Mouse (Mus musculus): ENCODE measurements around the gene Cep131.

Gene Cep131

GRCm38 (mm10) chr11:120052274-120052673, 34.4 kb downstream of the Cep131 start:
- no peak for DNase-seq (ENCODE audit: low read depth, low spot score)

DNA sequence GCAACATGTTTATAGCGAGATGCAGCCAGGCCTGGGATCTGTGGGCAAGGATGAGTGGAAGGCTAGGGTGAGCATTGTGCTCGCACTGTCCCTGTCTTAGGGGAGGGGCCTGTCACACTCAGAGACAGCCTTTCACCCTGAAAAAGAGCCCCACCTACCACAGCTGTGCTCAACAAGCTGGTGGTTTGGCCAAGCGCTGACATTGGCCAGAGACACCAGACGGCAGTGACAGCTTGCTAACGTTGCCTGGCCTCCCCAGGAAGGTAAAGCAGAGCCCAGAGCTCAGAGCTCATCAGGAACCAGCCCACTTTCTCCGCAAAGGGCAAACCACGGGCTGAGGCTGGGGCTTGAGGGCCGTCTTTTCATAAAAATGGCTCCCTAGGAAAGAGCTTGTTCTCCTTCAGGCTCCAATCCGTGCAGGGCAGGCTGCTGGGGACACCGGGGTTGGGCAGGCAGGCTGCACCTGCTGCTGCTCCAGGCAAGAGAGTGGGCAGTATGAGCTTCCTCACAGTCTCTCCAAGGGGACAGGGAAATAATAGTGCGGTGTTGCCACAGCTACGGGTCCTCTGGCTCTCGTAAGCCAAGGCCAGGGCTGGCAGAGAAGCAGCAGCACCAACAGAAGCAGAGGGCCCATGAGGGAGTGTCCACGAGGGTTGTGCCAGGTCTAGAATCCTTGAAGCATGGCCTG, 35.4 kb downstream of the Cep131 start:
- peak; percentile 42 for DNase-seq (ENCODE audit: low read depth, low spot score)

GRCm38 (mm10) chr11:120049067-120049466, 37.6 kb downstream of the Cep131 start:
- no peak for DNase-seq (ENCODE audit: low read depth, low spot score)

- DNase-seq (ENCODE audit: low read depth, low spot score) = peak; percentile 41
Measured at GRCm38 (mm10) chr11:120048252-120048556, 38.4 kb downstream of the Cep131 start.

DNA sequence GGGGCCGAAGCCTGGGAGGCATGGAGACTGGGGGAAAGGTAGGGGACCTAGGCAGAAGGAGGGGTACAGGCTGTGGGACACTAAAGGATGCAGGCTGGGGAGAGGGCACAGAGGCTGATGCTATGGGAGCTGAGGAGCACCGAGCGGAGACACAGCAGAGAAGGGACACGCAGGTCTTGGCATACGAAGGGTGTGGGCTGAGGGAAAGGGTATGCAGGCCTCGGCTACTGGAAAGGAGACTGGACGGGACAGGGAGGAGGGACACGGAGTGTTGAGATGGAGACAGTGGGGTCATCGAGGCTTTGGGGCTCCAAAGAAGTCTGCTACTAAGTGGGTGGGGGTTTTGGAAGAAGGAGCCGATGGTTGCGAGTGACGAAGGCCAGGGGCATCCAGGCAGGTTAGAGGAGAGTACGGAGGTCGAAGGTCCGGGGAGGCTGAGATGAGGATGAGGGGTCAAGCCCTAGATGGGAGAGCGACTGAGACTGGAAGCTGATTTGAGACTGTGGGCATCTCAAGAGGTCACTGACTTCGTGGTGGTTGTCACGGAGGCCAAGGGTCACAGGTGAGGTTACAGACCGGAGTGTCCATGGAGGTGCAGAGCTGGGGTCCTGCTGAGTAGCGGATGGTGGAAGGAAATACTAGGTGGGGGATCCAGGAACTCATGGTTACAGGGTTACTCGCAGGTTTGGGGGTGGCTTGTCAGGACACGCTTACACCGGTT, 38.9 kb downstream of the Cep131 start:
- DNase-seq (ENCODE audit: low read depth, low spot score) = no peak

DNA sequence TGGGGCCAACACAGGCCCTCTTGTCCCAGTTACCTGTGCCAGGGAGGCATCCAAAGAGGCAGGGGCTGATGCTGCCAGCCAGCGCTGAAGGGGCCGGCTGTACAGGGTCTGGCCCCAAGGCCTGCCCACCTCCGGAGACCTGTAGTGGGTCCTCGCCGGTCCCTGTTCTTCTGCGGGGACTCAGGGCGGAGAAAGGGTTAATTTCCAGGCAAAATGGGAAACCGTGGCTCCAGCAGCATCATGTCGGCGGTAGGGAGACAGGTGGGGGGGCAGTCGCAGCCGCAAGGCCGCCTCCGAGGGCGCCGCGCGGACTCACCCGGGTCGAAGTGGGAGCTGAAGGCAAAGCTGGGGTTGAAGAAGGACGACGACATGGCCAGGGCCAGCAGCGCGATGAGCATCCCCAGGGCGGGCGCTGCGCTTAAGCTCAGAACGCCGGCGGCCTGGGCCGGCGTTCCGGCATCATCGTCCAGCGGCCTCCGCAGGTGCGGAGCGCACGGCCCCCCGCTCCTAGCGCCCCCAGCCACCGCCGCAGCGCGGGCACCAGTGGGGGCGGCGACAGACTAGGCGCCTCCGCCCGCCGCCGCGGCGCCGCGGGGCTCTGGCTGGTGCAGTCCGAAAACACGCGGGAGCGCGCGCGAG, 40.0 kb downstream of the Cep131 start, which contains the start of gene Aatk:
TSS of gene Aatk (minus strand) at position 615 of the 639 bp plus-strand sequence.
- peak; percentile 32 for DNase-seq (ENCODE audit: low read depth, low spot score)

GRCm38 (mm10) chr11:120045839-120046552, 40.6 kb downstream of the Cep131 start:
- no peak for DNase-seq (ENCODE audit: low read depth, low spot score)

DNA sequence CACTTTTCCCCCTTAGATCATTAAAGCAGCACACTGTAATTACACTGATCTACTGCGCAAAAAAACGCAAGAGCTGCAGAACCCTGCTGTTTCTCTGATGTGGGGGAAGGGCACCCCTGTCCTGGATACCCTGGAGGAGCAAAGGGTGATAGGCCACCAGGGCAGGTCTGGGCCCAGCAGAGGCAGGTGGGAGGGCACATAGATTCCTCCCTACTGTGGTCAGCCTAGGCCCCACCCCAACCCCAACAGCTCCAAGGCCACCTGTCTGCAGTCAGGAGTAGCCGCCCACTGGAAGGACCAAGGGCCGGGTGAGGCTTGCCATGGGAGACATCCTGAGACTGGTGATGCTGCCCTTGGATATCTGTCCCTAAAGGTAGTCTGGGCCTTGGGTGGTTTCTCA, 41.3 kb downstream of the Cep131 start:
- no peak for DNase-seq (ENCODE audit: low read depth, low spot score)

DNA sequence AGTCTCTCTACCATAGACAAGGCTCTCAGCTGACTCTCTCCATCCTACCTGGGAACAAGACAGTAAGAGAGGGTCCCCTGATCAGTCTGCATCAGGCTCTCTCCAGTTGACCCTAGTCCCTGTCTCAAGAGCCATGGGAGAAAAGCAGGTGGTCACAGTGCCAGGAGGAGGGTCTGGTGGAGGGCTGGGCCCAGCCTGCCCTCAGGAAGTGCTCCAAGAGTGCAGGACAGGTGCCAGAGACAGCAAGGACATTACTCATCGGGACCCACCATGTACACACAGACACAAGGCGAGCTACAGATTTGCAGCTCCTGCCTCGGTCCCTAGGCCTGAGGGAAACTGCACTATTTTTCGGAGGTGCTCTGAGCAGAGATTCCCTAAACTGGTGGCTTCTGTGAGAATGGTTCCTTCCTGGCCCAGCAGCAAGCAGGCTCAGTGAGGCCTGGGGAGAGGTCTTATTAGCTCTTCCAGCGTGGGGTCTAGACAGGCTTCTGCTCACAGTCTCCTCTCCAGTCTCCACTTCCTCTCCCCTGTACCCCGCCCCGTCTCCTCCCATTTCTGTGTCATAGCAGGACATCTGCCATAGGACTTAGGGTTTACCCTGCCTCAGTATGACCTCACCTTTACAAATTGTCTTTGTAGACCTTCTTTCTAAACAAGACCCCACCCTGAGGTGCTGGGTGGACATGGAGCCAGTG, 44.3 kb downstream of the Cep131 start:
- DNase-seq (ENCODE audit: low read depth, low spot score) = no peak

- DNase-seq (ENCODE audit: low read depth, low spot score) = peak; percentile 46
Measured at GRCm38 (mm10) chr11:120041191-120042123, 45.2 kb downstream of the Cep131 start.

DNA sequence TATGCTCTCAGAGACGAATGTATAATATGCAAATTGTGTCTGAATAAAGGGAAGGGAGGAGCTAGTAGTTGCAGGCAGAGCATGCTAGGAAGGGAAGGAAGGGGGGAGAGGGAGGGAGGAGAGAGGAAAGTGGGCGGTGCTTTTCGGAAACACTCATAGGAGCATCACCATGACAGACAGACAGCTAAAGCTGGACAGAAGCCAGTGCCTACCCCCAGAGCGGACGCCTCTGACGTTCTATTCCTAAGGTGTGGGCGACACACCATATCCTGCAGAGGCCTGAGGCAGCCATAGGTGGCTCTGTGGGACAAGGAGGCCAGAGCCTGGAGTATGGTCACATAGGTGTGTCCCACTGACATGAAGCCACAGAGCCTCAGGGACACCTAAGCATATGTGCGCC, 46.2 kb downstream of the Cep131 start:
- DNase-seq (ENCODE audit: low read depth, low spot score) = no peak

GRCm38 (mm10) chr11:120039581-120039980, 47.0 kb downstream of the Cep131 start:
- DNase-seq (ENCODE audit: low read depth, low spot score) = no peak

- no peak for DNase-seq (ENCODE audit: low read depth, low spot score)
Measured at GRCm38 (mm10) chr11:120034762-120035161, 51.9 kb downstream of the Cep131 start.

- no peak for DNase-seq (ENCODE audit: low read depth, low spot score)
Measured at GRCm38 (mm10) chr11:120034306-120034705, 52.3 kb downstream of the Cep131 start.

- DNase-seq (ENCODE audit: low read depth, low spot score) = no peak
Measured at GRCm38 (mm10) chr11:120033473-120033872, 53.2 kb downstream of the Cep131 start.

DNA sequence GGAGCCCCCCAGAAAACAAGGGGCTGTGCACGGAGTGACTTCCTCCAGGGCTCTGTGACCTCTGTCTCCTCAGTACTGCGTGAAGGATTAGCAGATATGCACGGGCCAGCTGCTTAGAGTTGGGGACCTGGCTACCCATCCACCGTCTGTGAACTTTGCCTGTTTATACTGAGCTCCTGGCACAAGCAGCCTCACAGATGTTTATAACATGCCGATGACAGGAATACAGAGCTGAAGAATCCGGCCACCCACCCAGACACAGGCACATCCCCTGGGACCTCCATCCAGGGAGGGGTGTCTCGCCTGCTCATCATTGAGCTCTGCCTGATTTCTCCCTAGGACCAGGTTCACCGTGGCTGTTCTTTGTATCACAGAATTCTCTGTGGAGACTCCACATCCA, 54.6 kb downstream of the Cep131 start:
- DNase-seq (ENCODE audit: low read depth, low spot score) = no peak

DNA sequence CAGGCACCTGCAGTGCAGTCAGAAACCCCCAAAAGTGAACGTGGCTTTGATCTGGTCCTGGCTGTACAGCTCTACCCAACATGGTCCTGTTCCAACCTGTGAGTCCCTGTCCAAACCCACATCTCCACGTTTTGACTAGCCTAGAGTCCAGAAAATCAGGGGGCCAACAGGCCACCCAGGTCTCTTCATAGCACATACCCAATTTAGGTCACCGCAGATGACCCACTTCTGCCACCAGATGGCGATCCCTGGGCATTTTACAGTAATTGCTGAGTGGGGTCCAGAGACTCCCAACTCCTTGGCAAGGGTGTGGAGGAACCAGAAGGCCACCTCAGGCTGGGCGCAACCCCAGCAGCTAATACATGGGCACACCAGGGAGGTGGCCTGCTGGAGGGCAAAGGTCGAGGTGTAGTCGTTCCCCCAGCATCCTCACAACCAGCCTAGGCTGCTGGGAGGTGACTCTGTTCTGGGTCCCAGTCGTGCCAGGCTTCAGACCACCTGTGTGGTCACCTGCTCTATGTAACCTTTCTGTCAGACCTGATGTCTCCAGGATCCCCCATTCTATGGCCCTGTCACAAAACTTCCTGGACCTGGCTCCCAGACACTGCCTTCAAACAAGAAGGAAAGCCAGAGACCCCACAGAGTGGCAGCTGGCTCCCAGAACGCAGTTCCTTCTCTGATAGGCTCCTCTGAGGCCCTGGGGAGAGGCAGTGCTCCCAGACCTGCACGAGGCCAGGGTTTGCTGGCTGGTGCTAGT, 56.3 kb downstream of the Cep131 start:
- DNase-seq (ENCODE audit: low read depth, low spot score) = peak; percentile 58

DNA sequence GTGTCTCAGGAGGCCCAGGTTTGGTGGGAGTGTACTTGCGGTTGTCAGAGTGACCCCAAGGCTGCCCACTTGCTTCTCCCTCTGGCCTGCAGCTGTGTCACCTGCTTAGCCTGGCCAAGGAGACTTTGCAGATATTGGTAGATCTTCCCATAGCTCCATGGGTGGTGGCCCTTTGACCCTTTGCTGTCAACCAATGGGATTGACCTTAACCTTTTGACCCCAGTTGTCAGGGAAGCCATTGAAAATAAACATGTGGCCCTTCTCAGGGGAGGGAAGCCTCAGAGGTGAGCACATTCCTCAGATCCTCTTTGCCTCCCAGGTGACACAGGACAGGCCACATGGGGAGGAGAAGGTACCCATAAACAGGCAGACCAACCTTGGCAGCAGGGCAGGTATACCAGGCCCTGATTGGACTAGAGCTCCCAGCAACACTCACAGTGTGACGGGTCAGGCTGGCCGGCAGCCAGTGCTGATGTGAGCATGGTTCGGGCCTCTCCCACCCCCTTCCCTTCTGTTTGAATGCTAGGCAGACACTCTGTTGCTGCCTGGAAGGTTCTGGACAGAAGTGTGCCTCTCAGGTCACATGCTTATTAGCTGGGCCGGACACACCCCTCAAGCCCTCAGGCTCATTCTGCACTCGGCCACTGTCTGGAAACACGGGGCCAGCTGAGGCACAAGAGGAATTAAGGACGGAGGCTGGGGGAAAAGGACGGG, 57.0 kb downstream of the Cep131 start:
- peak; percentile 56 for DNase-seq (ENCODE audit: low read depth, low spot score)

Measured in ZHBTc4 (cell line).